Mouse (Mus musculus) myocyte (in vitro differentiated cells): Measurements from ENCODE around the gene Hps4. TPM values are rescaled to one million over a fixed set of nuclear protein-coding genes. Genes with fewer than 3 reads are reported as not detected.

Experiments used
- H3K27me3 ChIP-seq: one replicate; pipeline ENCODE4 v1.6.1; 2011; ENCODE audit not compliant: control insufficient read depth, insufficient read depth, insufficient read length
- H3K36me3 ChIP-seq: one replicate; pipeline ENCODE4 v1.6.1; 2011; ENCODE audit not compliant: control insufficient read depth, insufficient read depth
- H3K4me2 ChIP-seq: one replicate; pipeline ENCODE4 v1.6.1; 2011; ENCODE audit warnings: low read depth, control low read depth
- H3K4me3 ChIP-seq: one replicate; pipeline ENCODE4 v1.5.1; 2011; ENCODE audit warnings: mild to moderate bottlenecking, control low read depth, moderate library complexity
- H3K79me2 ChIP-seq: one replicate; pipeline ENCODE4 v1.6.1; 2011; ENCODE audit not compliant: control insufficient read depth, insufficient read depth
- H3ac ChIP-seq: one replicate; pipeline ENCODE4 v1.6.1; 2011; ENCODE audit not compliant: control insufficient read depth, insufficient read length
- CEBPB ChIP-seq: IDR thresholded peaks from 2 replicates; pipeline ENCODE4 v1.6.1; 2011; ENCODE audit warnings: mild to moderate bottlenecking, moderate library complexity; ENCODE audit not compliant: poor library complexity, insufficient read depth, severe bottlenecking
- E2F4 ChIP-seq: IDR thresholded peaks from one replicate; pipeline ENCODE4 v1.6.1; 2011; ENCODE audit warnings: mild to moderate bottlenecking, control low read depth, moderate library complexity; ENCODE audit not compliant: insufficient read depth
- MAX ChIP-seq: IDR thresholded peaks from one replicate; pipeline ENCODE4 v1.6.1; 2011; ENCODE audit warnings: low read depth, mild to moderate bottlenecking, control low read depth
- MYOD1 ChIP-seq, 3 experiments: IDR thresholded peaks; one replicate each; pipeline ENCODE4 v1.6.1; 2011; ENCODE audit warnings: control low read depth in 2 of 3, low read depth in 2 of 3, mild to moderate bottlenecking in 2 of 3, moderate library complexity in 1 of 3; ENCODE audit not compliant: insufficient read length in 2 of 3, control insufficient read depth in 1 of 3
- MYOG ChIP-seq, 3 experiments: IDR thresholded peaks; one replicate each; pipeline ENCODE4 v1.6.1; 2011; ENCODE audit warnings: control low read depth in 2 of 3, low read depth in 2 of 3, mild to moderate bottlenecking in 2 of 3; ENCODE audit not compliant: insufficient read length in 2 of 3, control insufficient read depth in 1 of 3, insufficient read depth in 1 of 3
- POLR2A ChIP-seq: IDR thresholded peaks from one replicate; pipeline ENCODE4 v1.6.1; 2011; ENCODE audit warnings: low read depth, mild to moderate bottlenecking, control low read depth, moderate library complexity; ENCODE audit not compliant: insufficient read length
- POLR2AphosphoS2 ChIP-seq: IDR thresholded peaks from one replicate; pipeline ENCODE4 v1.6.1; 2011; ENCODE audit warnings: low read depth, control low read depth; ENCODE audit not compliant: insufficient read length
- REST ChIP-seq: IDR thresholded peaks from one replicate; pipeline ENCODE4 v1.6.1; 2011; ENCODE audit warnings: mild to moderate bottlenecking, control low read depth, moderate library complexity; ENCODE audit not compliant: insufficient read depth, insufficient read length
- SRF ChIP-seq: IDR thresholded peaks from one replicate; pipeline ENCODE4 v1.6.1; 2011; ENCODE audit warnings: low read depth; ENCODE audit not compliant: control insufficient read depth, insufficient read length
- TCF12 ChIP-seq: IDR thresholded peaks from one replicate; pipeline ENCODE4 v1.6.1; 2011; ENCODE audit warnings: mild to moderate bottlenecking, control low read depth; ENCODE audit not compliant: poor library complexity, insufficient read depth, severe bottlenecking
- TCF3 ChIP-seq: IDR thresholded peaks from one replicate; pipeline ENCODE4 v1.6.1; 2011; ENCODE audit warnings: low read depth, control low read depth; ENCODE audit not compliant: insufficient read length
- USF1 ChIP-seq: IDR thresholded peaks from one replicate; pipeline ENCODE4 v1.6.1; 2011; ENCODE audit warnings: low read depth, mild to moderate bottlenecking, control low read depth, moderate library complexity
- polyA plus RNA-seq: library from polyadenylated mRNA; unstranded; fragments of >200 nt; fragmentation: generic; extraction: Trizol; gene quantifications from one replicate; pipeline ENCODE4 v1.2.1, GENCODE M21; 2012; ENCODE audit warnings: missing spikeins

The Hps4 gene
- polyA plus RNA-seq, 1 experiment, result 19.1 TPM

DNA sequence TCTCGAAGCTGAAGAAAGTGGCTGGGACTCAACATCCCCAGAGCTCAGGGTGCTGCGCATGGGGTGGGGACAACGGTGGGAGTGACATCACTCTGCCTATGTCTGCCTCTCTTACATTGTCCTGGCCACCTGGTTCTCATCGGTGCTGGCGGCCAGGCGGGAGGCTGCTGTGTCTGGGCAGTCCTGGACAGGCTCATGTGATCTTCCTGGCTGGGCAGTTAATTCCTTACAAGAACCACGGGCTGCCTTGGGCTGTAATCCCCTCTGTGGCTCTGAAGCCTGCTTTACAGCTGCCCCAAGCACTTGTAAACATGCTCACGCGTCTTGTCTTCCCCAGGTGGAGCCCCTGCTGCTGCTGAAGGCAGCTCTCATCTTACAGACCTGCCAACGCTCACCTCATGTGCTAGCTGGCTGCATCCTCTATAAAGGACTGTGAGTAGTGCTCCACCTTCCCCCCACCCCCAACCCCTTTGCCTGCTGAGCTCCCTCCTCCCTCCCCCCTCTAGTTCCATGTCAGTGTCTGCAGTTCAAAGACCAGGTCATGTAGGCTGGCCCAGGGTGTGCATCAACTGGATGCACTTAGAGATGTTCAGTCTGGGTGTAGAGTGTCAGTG, 21.4 kb downstream of the Hps4 start:
- no peaks in the 10 kb centered on the region for H3K27me3 ChIP-seq
- TF ChIP-seq TCF12, result no peak
- TF ChIP-seq SRF, result no peak
- TF ChIP-seq REST, result no peak
- no peak for TF ChIP-seq MYOG (IDR thresholded peaks at IDR 0.05; ENCODE audit: control insufficient read depth in 1 of 3, insufficient read depth in 1 of 3, insufficient read length in 2 of 3, low read depth in 2 of 3)
- TF ChIP-seq USF1, result no peak
- no peak for TF ChIP-seq POLR2AphosphoS2
- TF ChIP-seq CEBPB, result no peak
- TF ChIP-seq MYOD1 (IDR thresholded peaks at IDR 0.05; ENCODE audit: control insufficient read depth in 1 of 3, insufficient read length in 2 of 3, low read depth in 2 of 3), result no peak
- TF ChIP-seq POLR2A, result no peak
- TF ChIP-seq TCF3, result no peak
- TF ChIP-seq MAX, result no peak
- no peak for TF ChIP-seq E2F4
- no peaks in the 10 kb centered on the region for H3K79me2 ChIP-seq
- H3K4me2 ChIP-seq, result no peak overlapping the region
- peaks cover 1% of the 10 kb centered on the region for H3K36me3 ChIP-seq
- no peak overlapping the region for H3K4me3 ChIP-seq
- no peak overlapping the region for H3ac ChIP-seq

DNA sequence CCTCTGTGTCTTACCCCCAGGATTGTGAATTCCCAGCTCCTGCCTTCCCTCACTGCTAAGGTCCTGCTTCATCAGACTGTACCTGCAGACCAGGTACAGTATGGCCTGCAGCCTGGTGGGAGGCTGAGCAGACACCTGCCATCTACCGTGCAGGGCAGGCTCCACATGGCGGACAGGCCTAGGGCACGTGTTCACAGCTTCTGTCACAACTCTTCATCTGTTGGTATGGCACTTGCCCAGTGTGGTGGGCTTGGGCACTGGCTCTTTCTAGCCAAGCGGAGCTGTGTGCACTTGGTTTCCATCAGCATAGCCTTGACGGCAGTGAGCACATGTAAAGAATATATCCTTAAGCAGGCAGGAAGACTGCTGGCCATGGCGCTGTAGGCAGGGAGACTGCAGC, 24.0 kb downstream of the Hps4 start:
- TF ChIP-seq MYOG (IDR thresholded peaks at IDR 0.05; ENCODE audit: control insufficient read depth in 1 of 3, insufficient read depth in 1 of 3, insufficient read length in 2 of 3, low read depth in 2 of 3) (no peak), MYOD1 (IDR thresholded peaks at IDR 0.05; ENCODE audit: control insufficient read depth in 1 of 3, insufficient read length in 2 of 3, low read depth in 2 of 3) (no peak), POLR2AphosphoS2 (no peak), MAX (no peak)
- Histone ChIP-seq H3K27me3 (no peaks in the 10 kb centered on the region), H3K36me3 (peaks cover 3% of the 10 kb centered on the region)

GRCm38 (mm10) chr5:112367338-112367737, 24.5 kb downstream of the Hps4 start:
- Histone ChIP-seq H3K79me2 (no peaks in the 10 kb centered on the region), H3K36me3 (peaks cover 3% of the 10 kb centered on the region), H3ac (no peak overlapping the region), H3K27me3 (no peaks in the 10 kb centered on the region), H3K4me3 (no peak overlapping the region), H3K4me2 (no peak overlapping the region)
- TF ChIP-seq REST, result no peak
- no peak for TF ChIP-seq E2F4
- TF ChIP-seq CEBPB, result no peak
- no peak for TF ChIP-seq MYOD1 (IDR thresholded peaks at IDR 0.05; ENCODE audit: control insufficient read depth in 1 of 3, insufficient read length in 2 of 3, low read depth in 2 of 3)
- no peak for TF ChIP-seq POLR2AphosphoS2

More for the DNA sequence above, 24.0 kb downstream of the Hps4 start:
- Histone ChIP-seq H3K4me3 (no peak overlapping the region), H3K4me2 (no peak overlapping the region), H3ac (no peak overlapping the region), H3K79me2 (no peaks in the 10 kb centered on the region)

- H3K4me3 ChIP-seq, result no peak overlapping the region
- H3K36me3 ChIP-seq, result peaks cover 3% of the 10 kb centered on the region
- peak overlapping the region; percentile 39 for H3K4me2 ChIP-seq
- no peaks in the 10 kb centered on the region for H3K27me3 ChIP-seq
- TF ChIP-seq POLR2A (no peak), REST (peak; percentile 18)
- H3ac ChIP-seq, result no peak overlapping the region
- H3K79me2 ChIP-seq, result no peaks in the 10 kb centered on the region
Observed at GRCm38 (mm10) chr5:112367929-112368328, 25.0 kb downstream of the Hps4 start.

GRCm38 (mm10) chr5:112368666-112369065, 25.8 kb downstream of the Hps4 start:
- Histone ChIP-seq H3K27me3 (no peaks in the 10 kb centered on the region), H3K4me3 (no peak overlapping the region), H3K4me2 (peak overlapping the region; percentile 12), H3ac (no peak overlapping the region), H3K79me2 (no peaks in the 10 kb centered on the region), H3K36me3 (peaks cover 3% of the 10 kb centered on the region)
- TF ChIP-seq MYOD1 (IDR thresholded peaks at IDR 0.05; ENCODE audit: control insufficient read depth in 1 of 3, insufficient read length in 2 of 3, low read depth in 2 of 3) (peak in 1 of 3 experiments; percentile 42), MAX (no peak), MYOG (IDR thresholded peaks at IDR 0.05; ENCODE audit: control insufficient read depth in 1 of 3, insufficient read depth in 1 of 3, insufficient read length in 2 of 3, low read depth in 2 of 3) (no peak), TCF3 (no peak)

- H3K27me3 ChIP-seq, result no peaks in the 10 kb centered on the region
- H3K36me3 ChIP-seq, result peaks cover 3% of the 10 kb centered on the region
- no peaks in the 10 kb centered on the region for H3K79me2 ChIP-seq
- no peak overlapping the region for H3K4me2 ChIP-seq
- no peak overlapping the region for H3ac ChIP-seq
- H3K4me3 ChIP-seq, result no peak overlapping the region
- TF ChIP-seq POLR2A (no peak), POLR2AphosphoS2 (no peak), MYOG (IDR thresholded peaks at IDR 0.05; ENCODE audit: control insufficient read depth in 1 of 3, insufficient read depth in 1 of 3, insufficient read length in 2 of 3, low read depth in 2 of 3) (no peak), E2F4 (no peak), MAX (no peak), TCF12 (no peak), TCF3 (no peak), USF1 (no peak), CEBPB (no peak), SRF (no peak), REST (no peak), MYOD1 (IDR thresholded peaks at IDR 0.05; ENCODE audit: control insufficient read depth in 1 of 3, insufficient read length in 2 of 3, low read depth in 2 of 3) (no peak)
Observed at GRCm38 (mm10) chr5:112369326-112369725, 26.4 kb downstream of the Hps4 start.
